Mouse (Mus musculus) gastrocnemius, postnatal 25 days (tissue): ENCODE data around the gene Nlrp14. TPM values are rescaled to one million over a fixed set of nuclear protein-coding genes. Genes with fewer than 3 reads are reported as not detected.
"Not testable (repeated sequence)": the region's sequence is repeated elsewhere in the genome, so short reads cannot be mapped to it uniquely, and the experiment has no call there.

Experiments
- DNase-seq: peaks from one replicate; pipeline ENCODE4 v3.0.0; 2022
- long read RNA-seq, 2 experiments: library from polyadenylated mRNA; stranded (forward); transcript quantifications; one replicate each; pipeline ENCODE4 v2.0.0; 2021
- total RNA-seq, 2 experiments: library from RNA; stranded (reverse); gene quantifications; 1 replicate in 1 of 2; 2 replicates in 1 of 2; pipeline ENCODE4 v1.2.3; 2021

Gene Nlrp14
- not detected for total RNA-seq
- long read RNA-seq, experiment 1 = 0 reads
- long read RNA-seq, experiment 2 = 0 reads

- DNase-seq = no peak
These were observed at the start of gene Nlrp14 for GRCm38 (mm10) chr7:107166690-107167089. Gene Nlrp14, plus strand, starts transcription at chr7:107166990.

DNA sequence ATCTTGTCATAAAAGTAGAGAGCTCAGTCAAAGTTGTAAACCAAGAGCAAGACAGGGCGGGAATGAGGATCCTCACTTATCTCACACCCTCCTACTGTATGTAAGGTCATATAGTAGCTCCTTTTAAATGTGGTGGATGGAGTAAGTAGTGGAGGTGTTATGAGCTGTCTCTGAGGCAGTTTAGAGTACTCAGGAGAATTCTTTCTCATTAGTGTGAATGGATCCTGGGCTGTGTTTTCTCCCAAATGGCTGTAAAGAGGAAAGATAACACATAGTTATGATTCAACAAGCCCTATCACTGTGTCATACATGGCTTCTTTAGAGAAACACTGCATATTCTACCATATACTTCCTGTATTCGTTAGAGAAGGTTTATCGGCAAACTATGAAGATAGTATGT is 35.8 kb upstream of the Nlrp14 start, which contains the start of gene Olfr715:
TSS of gene Olfr715 (minus strand) at position 101 of the 400 bp plus-strand sequence.
- DNase-seq = not testable (repeated sequence)

GRCm38 (mm10) chr7:107138027-107138426 is 28.8 kb upstream of the Nlrp14 start, which contains the start of gene Olfr716:
Gene Olfr716, plus strand, starts transcription at chr7:107138327.
- not testable (repeated sequence) for DNase-seq

DNA sequence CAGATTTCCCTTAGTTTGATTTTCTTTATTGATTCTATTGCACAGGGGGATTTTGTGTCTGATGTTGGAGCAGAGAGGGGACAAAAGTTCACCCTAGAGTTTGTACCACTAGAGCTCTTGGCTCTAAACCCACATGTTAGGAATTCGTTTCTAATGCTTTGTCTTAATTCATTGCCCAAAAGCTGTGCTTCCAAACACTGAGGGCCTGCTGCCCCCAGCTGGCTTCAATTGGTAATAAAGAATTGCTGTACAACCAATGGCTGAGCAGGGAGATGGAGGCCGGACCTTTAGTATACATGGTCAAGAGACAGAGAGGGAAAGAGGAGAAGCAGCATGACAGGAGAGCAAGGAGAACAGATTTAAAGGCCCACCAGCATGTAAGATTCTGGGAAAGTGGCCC is 13.6 kb downstream of the Nlrp14 start:
- DNase-seq = no peak

- no peak for DNase-seq
These were observed 35.0 kb downstream of the Nlrp14 start for GRCm38 (mm10) chr7:107201817-107202216.

DNA sequence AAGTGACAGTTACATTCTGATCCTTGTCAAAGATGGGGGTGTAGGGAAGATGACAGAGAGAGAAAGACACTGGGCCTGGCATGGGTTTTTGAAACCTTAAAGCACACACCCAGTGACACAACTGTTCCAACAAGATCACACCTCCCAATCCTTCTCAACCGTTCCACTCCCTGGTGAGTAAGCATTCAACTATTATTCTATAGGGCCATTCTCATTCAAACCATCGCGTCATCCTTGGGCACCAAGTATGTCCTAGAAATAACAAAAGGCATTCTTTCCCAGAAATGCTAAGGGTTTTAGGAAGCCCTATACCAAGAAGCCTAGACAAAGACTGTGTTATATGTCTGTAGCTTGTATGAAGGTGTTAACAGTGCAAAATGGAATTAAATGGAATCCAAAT is 41.1 kb downstream of the Nlrp14 start:
- DNase-seq = no peak

DNA sequence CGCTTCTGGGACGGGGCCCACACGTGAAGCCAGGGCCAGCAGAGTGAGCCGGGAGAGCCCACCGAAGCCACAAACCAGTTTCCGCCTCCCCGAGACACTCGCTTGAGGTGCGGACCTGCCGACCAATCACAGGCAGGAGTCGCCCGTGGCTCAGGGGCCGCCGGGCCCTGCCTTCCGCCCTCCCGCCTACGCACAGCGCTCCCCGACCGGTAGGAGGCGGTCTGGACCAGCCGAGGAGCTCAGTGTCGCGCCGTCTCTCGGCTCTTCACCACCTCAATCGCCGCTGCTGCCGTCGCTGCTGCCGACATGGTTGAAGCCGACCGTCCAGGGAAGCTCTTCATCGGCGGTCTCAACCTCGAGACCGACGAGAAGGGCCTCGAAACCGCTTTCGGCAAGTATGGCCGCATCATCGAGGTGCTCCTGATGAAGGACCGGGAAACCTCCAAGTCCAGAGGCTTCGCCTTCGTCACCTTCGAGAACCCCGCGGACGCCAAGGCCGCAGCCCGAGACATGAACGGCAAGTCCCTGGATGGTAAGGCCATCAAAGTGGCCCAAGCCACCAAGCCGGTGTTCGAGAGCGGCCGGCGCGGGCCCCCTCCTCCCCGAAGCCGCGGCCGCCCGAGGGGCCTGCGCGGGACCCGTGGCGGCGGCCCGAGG is 42.5 kb downstream of the Nlrp14 start, which contains the start of gene Rbmxl2:
TSS of gene Rbmxl2 (plus strand) at position 242 of the 657 bp plus-strand sequence.
- no peak for DNase-seq

DNA sequence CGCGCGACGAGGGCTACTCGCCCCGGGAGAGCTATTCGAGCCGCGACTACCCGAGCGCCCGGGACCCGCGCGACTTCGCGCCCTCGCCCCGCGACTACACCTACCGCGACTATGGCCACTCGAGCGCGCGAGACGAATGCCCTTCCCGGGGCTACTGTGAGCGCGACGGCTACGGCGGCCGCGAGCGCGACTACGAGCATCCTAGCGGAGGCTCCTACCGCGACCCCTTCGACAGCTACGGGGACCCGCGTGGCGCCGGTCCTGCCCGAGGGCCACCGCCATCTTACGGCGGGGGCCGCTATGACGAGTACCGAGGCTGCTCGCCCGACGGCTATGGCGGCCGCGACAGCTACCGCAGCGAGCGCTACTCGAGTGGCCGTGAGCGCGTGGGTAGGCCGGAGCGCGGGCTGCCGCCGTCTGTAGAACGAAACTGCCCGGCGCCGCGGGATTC is 43.4 kb downstream of the Nlrp14 start:
- DNase-seq = no peak

GRCm38 (mm10) chr7:107215723-107216122 is 48.9 kb downstream of the Nlrp14 start:
- no peak for DNase-seq

GRCm38 (mm10) chr7:107216845-107217244 is 50.1 kb downstream of the Nlrp14 start:
- no peak for DNase-seq

- DNase-seq = no peak
These were observed 70.1 kb downstream of the Nlrp14 start for GRCm38 (mm10) chr7:107236854-107237253.

DNA sequence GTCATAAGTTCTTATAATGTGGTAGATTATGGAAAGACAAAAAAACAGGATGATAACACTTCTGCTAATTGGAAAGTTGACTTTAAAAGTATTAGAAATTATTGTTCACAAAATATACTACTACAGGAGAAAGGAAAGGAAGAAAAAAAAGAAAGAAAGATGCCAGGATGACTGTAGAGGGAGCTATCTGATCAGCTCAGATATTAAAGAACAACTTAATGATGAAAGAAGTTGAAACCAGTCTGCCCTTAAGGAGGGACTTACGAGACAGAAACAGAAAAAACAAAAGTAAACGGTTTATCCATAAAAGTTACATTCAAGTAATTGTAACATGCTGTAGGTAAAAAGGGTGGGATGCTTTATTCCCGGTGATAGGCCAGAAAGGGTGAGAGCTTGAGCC is 70.7 kb downstream of the Nlrp14 start:
- no peak for DNase-seq

DNA sequence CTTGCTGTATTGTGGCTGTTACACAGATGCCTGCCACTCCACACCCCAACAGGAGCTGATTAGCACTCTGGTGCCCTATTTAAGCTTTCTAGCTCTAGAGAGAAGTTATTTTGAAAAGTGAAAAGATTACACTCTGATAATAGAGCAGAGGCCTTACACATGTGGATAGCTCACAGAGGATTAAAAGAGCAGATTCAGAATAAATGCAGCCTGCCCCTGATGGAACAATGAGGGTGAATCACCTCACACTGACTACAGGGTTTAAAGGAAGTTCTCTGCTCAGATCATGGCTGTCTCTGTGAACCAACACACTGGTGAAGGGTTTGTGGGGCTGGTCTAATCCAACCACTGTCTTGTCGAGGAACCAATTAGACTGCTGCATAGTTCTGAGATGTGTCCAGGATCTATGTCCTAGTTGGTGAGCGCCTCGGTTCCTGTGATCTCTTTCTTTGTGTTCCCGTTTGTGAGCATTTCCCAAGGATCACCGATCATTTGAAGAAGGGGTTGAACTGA is 74.6 kb downstream of the Nlrp14 start:
- DNase-seq = no peak

Other genes with a start within 250 kb of the Nlrp14 start
- gene Olfr709-ps1, start 234.8 kb upstream of the Nlrp14 start, total RNA-seq = not detected
- not detected for gene Olfr710, start 218.7 kb upstream of the Nlrp14 start, total RNA-seq
- gene Olfr6, start 203.1 kb upstream of the Nlrp14 start, total RNA-seq = not detected
- gene Olfr711, start 191.5 kb upstream of the Nlrp14 start, total RNA-seq = not detected
- gene Olfr2, start 160.9 kb upstream of the Nlrp14 start, total RNA-seq = not detected
- gene Olfr713, start 135.8 kb upstream of the Nlrp14 start, total RNA-seq = not detected
- gene Olfr714, start 96.0 kb upstream of the Nlrp14 start, total RNA-seq = not detected
- gene Olfr17, start 73.8 kb upstream of the Nlrp14 start, total RNA-seq = not detected
- gene Olfr715b, start 56.6 kb upstream of the Nlrp14 start, total RNA-seq = not detected
- not detected for gene Olfr715, start 35.9 kb upstream of the Nlrp14 start, total RNA-seq
- not detected for gene Olfr716, start 28.7 kb upstream of the Nlrp14 start, total RNA-seq
- gene Rbmxl2, start 42.5 kb downstream of the Nlrp14 start, total RNA-seq = not detected
- under 1 TPM; 0.32 to 0.41 TPM for gene Syt9, start 203.7 kb downstream of the Nlrp14 start, total RNA-seq